Mouse (Mus musculus) spleen, postnatal 10 days (tissue): Measurements from ENCODE around the gene Tanc2.

Source experiments
- DNase-seq, 2 experiments: peaks; one replicate each; pipeline ENCODE4 v3.0.0; 2021 to 2022; ENCODE audit warnings: low spot score in 2 of 2

Tanc2 gene

DNA sequence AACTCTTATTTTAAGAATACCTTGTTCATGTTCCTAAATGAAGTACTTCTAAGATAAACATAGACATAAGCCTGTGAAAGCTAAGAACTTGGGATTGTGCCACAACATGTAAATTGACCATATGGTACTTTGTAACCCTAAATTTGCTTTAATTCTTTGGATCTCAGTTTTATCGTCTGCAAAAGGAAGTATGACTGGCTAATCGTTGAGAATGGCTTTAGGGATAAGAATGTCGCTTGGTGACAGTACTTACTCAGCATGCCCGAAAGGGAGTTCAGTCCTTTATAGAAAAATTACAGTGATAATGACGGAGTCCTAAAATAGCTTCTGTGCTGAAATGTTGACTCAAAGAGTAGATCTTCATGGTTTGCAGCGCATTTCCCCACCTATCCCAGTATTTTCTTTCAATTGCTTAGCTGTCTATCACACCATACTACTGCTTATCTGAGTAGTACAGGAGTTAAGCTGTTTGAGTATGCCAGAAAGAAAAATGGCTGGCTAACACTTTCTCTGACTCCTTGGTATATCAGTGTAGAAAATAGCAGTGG lies 246.6 kb downstream of the Tanc2 start:
- no peak for DNase-seq

DNA sequence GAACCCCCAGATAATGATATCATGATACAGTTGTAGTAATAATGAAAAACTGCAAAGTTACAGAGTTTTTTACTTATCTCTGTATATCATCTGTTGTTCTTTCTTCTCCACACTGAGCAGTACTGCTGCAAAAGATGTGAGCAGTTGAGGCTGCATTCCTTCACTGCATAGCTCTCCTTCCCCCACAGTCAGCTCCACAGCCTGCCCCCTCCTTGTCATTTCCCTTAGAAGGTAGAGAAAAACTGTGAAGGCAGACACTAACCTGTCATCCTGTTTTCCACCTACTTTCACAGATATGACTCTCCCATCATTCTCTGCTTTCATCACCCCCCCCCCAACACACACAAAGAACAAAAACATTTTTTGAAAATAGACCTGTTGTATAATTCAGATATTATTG lies 248.2 kb downstream of the Tanc2 start:
- DNase-seq = no peak

DNA sequence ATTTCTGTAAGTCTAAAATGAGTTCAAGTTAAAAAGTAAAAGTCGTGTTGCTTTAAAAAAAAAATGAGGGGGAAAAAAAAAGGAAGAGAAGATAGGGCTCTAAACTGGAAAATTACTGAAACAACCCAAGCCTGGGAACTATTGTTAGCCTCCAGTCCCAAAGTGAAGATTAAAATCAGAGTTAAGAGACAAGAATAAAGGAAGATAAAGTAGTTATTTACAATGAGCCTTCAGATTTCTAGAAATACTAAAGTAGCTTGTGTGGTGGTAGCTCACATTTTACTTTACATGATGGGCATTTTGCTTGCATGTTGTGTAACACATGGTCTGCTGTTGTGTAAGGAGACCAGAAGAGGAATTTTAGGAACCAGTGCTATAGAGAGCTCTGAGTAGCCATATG lies 256.1 kb downstream of the Tanc2 start:
- DNase-seq = no peak

DNA sequence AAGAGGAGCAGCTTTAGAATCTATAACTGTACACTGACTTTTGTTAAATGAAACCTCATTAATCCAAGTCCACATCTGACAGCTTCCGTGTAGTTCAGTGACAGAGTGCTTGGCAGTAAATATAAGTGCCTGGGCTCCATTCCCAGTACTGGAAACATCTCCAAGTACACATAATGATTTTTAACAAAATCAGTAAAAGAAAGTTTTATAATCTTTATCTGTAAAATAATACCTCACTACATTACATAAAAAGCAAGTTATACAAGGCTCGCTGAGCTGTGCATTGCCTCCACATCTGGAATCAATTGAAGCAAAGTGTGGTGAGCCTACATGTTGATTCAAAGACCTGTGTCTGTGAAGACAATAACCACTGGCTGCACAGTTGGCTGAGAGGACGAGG lies 265.7 kb downstream of the Tanc2 start:
- no peak for DNase-seq

DNA sequence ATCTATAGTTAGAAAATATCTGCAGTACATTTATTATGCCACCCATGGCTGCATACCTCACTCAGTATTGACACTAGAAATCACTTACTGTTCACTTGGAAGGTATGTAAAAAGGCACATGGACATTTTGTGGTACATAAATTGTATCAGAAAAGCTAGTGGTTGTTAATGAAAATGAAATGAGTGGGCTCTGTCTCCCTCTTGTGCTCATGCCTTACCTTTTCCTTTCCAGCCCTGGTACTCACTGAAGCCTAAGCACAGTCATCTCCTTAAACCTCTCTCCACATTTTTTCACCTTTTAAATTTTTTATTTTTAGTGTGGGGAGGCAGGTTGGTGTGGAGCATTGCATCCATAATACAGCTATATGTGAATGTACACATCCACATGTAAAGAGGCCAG lies 268.3 kb downstream of the Tanc2 start:
- no peak for DNase-seq

DNA sequence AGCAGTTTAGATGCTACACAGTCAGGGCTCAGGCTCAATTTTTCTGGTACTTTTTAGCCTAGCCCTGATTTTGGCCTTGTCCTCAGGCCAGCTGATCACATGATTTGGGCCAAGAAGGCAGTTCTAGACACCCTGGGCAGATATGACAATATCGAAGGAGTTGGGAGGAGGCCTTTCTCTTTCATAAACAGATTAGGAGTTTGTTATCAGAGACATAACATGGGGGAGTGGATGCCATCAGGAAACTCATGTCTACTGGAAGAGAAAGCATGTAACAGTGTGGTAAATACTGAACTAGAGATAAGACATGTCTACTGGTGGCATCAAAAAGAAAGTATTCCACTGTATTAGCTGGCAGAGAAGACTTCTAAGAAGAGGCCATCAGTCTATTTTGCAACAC lies 295.8 kb downstream of the Tanc2 start:
- no peak for DNase-seq

DNA sequence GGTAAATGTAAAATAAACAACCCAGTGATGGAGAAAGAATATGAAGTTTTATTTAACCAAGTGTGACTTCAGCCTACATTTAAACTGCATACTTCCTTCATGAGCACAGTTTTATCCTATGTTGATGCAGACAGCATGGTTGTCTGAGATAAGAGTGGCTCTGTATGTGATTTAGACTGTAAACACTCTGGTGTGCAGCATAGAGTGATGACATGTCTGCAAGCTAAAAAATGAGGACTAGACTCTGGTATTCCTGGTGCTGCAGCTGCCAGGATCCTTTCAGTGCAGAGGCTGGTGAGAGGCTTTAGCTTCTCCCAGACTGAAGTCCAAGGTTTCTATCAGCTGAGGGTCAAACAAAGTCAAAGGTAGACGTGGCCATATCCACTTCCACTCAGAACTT lies 297.5 kb downstream of the Tanc2 start:
- DNase-seq = no peak

DNA sequence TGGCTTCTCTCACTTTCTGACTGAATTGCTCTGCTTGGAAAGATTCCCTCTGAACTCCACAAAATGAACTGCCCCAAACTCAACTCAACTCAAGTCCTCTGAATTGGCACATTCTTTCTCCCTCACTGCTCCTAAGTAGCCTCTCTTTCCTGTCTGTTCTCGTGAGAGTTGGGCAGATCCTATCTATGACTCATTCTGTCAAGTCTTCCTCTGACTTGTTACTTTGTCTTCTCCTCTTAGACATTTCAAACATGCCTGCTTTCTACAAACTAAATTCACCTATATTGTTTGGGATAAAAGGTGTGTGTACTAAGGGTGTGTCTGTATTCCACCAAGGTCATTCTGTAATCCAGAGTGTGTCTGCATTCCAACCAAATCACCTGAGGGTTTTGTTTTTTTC lies 309.4 kb downstream of the Tanc2 start:
- DNase-seq = no peak

DNA sequence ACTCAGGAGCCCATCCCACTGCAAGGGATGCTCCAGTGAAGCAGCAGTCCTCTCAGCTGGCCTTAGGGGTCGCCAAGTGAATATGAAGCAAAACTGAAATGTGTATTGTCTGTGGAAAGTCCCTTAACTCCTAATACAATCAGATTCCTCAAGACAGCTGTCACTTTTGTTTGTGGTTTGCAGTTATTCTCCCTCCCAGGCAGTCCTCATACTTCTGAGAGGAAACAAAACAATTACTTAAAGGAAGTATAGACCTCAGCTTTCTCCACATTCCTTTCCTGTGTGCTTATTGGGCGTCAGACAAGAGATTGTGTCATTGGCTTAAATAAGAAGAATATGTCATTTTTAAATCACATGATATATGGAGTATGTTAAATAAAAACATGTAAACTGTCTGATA lies 311.7 kb downstream of the Tanc2 start:
- DNase-seq = no peak

DNA sequence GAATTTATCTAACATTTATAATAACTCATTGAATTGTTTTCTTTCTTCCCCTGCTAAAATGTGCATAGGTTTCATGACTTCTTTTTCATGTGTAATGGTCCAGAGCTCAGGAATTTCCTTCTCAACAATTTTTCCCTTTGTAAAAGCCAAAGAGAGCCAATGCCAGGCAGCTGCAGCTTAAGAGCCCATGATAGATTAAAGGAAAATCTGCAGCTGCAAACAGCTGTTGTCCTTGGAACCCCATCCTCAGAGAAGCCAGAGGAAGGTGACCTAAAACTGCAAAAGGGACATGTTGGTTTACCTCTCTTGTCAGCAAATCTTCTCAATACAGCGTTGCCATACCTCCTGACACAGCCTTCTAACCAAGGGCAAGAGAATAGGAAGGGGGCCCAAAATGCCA lies 313.2 kb downstream of the Tanc2 start:
- DNase-seq = no peak

DNA sequence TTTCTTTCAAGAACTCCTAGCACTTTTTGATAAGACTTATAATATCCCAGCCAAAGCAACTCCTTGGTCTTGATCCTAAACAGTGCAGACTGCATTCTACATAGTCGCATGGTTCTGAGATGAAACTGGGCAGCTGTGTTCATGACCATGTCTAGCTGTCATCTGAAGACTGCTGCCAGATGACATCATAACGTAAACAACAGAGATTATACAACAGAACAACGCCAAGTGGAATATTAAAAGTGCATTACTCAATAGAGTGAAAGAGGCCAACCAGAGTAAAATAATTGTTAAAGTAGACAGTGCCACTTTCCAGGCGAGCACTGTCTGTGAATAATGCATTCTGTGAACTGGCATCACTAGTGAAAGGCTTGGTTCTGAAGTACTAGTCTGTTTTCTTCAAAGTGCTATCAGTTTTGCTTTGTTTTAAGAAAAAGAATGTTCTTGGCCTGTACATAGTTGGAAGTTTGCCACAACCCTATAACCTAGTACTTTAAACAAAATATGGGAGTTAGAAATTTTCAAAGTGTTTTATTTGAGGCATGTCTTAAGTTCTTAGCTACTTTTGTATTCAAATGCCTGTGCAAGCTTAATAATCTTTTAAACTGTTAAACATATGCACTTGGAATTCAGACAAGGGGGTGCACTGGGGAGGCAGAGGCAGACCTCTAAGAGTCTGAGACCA lies 315.9 kb downstream of the Tanc2 start:
- no peak for DNase-seq

DNA sequence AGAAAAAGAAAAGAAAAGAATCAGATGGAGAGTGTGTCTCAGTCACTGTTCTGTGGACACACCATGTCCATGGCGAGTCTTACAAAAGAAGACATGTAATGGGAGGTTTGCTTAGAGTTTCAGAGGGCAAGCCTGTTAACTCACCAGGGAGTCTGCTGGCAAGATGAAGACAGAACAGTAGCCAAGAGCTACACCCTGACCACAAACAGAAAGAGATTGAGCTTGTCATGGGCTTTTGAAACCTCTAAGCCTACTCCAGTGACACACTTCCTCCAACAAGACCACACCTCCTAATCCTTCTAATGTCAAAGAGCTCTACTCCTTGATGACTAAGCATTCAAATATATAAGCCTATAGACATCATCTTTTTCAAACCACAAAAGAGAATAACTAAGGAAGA lies 317.6 kb downstream of the Tanc2 start:
- DNase-seq = no peak

DNA sequence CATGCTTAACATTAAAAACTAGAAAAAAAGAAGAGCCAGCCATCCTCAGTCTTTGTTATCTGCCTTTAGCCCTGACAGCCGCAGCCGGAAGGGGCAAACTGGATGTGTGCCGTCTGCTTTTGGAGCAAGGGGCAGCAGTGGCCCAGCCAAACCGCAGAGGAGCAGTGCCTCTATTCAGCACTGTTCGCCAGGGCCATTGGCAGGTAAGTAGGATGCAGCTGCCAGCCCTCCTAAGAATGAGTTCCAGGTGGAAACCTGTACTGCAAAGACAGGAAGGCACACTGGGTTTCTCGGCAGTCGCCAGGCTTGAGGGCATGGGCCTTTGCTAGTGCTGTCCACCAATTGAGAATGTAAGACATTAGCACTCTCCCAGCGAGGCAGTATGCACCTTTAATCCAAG lies 319.1 kb downstream of the Tanc2 start:
- DNase-seq = no peak

DNA sequence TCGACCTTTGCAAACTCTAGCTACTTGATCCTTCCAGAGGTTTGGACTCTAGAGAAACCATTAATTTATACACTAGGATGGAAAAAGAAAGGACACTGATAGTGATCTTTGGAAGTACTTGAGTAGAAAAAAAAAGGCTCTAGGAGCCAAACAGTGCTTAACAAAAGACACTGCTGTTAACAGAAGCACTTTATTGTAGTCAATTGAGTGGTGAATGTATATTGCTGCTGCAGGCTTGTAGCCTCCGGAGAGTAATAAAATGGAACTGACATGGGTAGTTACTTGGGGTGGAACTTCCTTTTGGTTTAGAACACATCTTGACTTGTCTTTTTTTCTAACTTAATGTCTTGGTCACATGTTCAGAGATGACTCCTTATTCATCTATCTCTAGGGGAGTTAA lies 319.8 kb downstream of the Tanc2 start:
- no peak for DNase-seq

DNA sequence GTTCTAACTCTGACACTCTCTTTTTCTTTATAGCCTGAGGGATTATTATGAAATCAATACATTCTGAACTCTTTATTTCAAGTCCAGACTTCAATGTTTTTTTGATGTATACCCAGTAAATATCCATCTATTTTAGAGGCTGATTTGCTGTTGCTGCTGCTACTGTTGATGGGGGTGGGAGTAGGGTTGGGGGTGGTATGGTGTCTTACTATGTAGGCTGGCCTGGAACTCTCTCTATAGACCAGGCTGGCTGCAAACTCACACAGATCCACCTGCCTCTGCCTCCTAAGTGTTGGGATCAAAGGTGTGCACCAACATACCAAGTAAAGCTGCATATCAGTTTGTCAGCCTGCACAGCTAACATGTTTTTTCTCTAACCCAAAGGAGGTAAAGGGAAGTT lies 321.4 kb downstream of the Tanc2 start:
- no peak for DNase-seq

DNA sequence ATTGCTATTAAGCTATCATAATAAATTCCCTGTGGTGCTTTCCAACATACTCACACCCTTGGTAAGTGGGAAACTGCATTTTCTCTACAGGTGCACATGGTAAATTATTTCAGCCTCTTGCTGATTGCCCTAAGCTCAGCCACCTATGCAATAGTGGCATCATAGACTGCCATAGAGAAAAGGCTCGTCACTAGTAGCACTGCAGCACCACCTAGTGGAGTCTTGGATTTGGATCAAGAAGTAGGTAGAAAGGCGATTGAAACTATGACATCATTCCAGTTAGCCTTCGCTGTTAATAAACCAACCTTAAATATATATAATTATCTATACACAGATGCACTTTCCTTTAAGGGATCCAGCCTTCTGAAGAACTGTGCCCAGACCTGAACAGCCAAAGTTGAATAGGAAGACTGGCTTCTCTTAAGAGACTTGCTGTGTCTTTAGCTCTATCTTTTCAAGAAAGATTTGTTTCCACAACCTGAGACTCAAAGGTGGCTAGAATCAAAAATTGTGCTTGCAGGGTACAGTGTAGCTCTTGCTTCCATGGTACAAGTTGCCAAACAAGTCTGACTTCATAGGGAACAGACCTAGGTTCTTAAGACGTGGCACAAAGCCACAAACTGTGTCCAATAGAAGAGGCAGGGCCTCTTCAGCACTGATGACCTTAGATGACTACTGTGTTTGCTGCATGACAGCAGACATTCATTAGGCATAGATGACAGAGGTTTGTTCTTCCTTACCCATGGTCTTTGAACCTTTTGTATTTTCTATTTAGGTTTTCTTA lies 322.0 kb downstream of the Tanc2 start:
- peak; percentile 35 to 80 for DNase-seq

DNA sequence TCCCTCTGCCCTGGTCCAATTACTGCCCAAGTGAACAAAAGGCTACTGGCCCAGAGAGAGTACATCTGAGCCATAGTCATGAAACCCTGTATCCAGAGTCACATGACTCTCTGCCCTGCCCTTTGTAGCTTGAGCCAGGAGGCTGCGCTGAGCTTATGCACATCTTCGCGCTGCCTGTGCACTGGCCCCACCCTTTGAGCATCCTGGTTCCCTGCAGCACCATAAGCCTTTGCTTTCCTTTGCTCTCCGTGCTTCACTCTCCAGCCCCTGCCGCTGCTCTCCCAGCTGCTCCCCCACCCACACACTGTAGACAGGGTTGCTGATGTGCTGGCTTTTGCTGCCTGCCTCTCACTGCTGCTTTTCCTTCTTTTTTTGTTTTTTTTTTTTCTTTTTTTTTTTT lies 323.8 kb downstream of the Tanc2 start:
- DNase-seq = no peak

DNA sequence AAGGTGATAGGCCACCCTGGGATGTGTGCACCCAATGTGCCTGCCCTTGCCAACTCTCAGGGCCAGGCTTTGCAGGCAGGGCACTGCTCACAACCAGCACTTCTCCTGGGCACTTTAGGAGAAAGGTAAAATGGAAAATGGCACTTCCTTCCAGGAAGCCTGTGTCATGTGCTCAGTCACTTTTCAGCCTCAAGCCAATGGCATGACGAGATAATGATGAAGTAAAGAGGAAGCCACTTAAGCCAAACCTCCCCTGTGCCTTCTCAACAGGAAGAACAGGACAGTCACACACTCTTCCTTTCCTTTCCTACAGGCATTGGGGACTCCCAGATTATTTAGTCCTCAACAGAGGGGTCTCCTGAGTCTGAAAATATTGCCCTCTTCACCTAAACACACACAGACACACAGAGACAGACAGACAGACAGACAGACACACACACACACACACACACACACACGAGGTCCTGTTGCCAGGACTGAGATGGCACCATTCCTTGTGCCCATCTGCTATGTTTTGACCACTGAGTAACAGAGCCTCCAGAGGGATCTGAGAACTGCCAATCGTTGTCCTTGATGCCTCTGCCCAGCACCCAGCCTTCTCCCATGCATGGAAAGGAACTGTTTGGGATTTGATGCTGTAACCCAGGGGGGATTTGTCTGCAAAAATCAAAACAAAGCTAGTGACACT lies 330.5 kb downstream of the Tanc2 start:
- no peak for DNase-seq

DNA sequence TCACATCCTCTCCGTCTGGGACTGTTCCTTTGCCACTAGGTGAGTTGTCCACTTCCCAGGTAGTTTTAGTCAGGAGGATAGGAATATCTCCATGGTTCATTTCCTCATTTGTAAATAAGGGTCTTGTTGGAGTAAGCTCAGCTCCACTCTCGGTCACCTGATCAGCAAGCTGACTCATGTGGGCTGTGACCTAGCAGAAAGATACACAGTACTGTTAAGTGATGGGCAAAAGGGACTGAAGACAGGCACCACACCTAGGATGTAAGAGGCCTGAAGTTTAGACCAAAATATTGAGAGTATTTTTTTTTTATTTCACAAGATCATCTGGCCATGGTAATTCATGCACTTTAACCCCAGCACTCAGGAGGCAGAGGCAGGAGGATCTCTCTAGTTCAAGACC lies 331.1 kb downstream of the Tanc2 start:
- no peak for DNase-seq

DNA sequence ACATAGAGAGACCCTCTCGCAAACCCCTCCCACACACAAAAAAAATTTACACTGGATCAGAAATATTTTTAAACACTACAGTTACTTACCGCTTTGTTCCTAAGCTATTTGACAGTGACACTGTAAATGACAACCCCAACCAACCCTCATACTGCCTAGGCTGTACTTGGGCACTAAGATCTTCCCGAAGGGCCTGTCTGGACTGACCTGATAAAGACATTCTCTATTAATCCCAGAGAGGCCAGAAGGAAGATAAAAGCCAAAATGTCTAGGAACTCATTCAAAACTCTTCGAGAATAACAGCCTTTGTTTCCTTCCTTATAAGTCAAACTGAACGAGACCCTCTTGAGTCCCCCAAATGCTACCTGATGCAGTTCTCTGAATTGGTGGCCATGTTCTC lies 331.5 kb downstream of the Tanc2 start:
- no peak for DNase-seq

DNA sequence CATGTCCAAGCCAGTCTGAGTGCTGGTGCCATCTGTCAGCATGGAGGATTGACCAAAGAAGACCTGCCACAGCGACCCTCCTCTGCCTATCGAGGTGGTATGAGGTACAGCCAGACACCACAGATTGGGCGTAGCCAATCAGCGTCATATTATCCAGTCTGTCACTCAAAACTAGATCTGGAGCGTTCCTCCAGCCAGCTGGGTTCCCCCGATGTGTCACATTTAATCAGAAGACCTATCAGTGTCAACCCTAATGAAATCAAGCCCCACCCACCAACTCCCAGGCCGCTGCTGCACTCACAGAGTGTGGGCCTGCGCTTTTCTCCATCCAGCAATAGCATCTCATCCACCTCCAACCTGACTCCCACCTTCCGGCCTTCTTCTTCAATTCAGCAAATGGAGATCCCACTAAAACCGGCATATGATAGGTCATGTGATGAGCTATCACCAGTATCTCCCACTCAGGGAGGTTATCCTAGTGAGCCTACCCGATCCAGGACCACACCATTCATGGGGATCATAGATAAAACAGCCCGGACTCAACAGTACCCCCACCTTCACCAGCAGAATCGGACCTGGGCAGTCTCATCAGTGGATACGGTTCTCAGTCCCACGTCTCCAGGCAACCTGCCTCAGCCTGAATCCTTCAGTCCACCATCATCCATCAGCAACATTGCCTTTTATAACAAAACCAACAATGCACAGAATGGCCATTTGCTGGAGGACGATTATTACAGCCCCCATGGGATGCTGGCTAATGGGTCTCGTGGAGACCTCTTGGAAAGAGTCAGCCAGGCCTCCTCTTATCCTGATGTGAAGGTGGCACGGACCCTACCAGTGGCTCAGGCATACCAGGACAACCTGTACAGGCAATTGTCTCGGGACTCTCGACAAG lies 333.2 kb downstream of the Tanc2 start:
- DNase-seq = no peak
